Mouse (Mus musculus): ENCODE measurements at regions not wholly inside any gene's neighbourhood (a gene's known extent, or its start where the extent isn't known, plus 50 kb on each side); places are given as distances from the start of the nearest gene placed in this dataset.

GRCm38 (mm10) chr17:62403739-62404138 is 477.4 kb downstream of the Efna5 start:
- H3ac ChIP-seq (ENCODE audit: control insufficient read depth, insufficient read length) = no peak overlapping the region
- TF ChIP-seq SRF (IDR thresholded peaks at IDR 0.05; ENCODE audit: control insufficient read depth, insufficient read length, low read depth) = no peak
- no peak for TF ChIP-seq POLR2A (IDR thresholded peaks at IDR 0.05; ENCODE audit: insufficient read length, low read depth)
- no peak for TF ChIP-seq MAX (IDR thresholded peaks at IDR 0.05; ENCODE audit: low read depth)
- TF ChIP-seq TCF3 (IDR thresholded peaks at IDR 0.05; ENCODE audit: insufficient read length, low read depth) = no peak
- no peak for TF ChIP-seq TCF12 (IDR thresholded peaks at IDR 0.05; ENCODE audit: insufficient read depth, poor library complexity, severe bottlenecking)
- no peak for TF ChIP-seq E2F4 (IDR thresholded peaks at IDR 0.05; ENCODE audit: insufficient read depth)
- no peak for TF ChIP-seq CEBPB (IDR thresholded peaks at IDR 0.05; ENCODE audit: insufficient read depth, poor library complexity, severe bottlenecking)
- no peak for TF ChIP-seq MYOG (IDR thresholded peaks at IDR 0.05; ENCODE audit: control insufficient read depth in 1 of 3, insufficient read depth in 1 of 3, insufficient read length in 2 of 3, low read depth in 2 of 3)
- no peak for TF ChIP-seq MYOD1 (IDR thresholded peaks at IDR 0.05; ENCODE audit: control insufficient read depth in 1 of 3, insufficient read length in 2 of 3, low read depth in 2 of 3)
- TF ChIP-seq POLR2AphosphoS2 (IDR thresholded peaks at IDR 0.05; ENCODE audit: insufficient read length, low read depth) = no peak
- TF ChIP-seq USF1 (IDR thresholded peaks at IDR 0.05; ENCODE audit: low read depth) = no peak
- no peak for TF ChIP-seq REST (IDR thresholded peaks at IDR 0.05; ENCODE audit: insufficient read depth, insufficient read length)

DNA sequence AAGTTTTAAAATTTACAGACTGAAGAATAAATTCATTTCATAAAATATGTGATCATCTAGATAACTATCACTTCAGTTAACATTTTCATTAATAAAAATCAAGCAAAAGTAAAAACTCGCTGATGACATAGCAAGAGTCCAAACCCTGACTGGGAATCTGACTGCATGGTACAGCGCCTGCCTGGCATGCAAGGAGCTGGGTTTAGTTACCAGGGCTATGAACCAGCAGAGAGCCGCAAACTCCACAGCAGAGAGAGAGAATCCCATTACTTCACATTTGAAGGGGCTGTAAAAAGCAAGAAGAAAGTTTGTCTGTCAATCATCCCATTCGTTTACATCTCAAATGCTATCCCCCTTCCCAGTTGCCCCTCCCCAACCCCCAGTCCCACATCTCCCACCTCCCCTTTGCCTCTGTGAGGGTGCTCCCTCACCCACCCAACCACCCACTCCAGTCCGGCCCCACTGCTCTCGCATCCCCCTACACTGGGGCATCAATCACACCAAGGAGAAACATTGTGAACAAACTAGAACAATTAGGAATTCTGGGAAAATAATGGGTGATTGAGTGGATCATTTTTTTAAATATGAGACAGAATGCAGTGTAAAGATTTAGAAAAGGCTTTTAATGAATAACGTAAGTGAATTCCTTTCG is 487.6 kb downstream of the Efna5 start:
- no peak overlapping the region for H3ac ChIP-seq (ENCODE audit: control insufficient read depth, insufficient read length)
- H3K27me3 ChIP-seq (ENCODE audit: control insufficient read depth, insufficient read depth, insufficient read length) = no peaks in the 10 kb centered on the region
- TF ChIP-seq POLR2AphosphoS2 (IDR thresholded peaks at IDR 0.05; ENCODE audit: insufficient read length, low read depth) = no peak
- no peaks in the 10 kb centered on the region for H3K36me3 ChIP-seq (ENCODE audit: control insufficient read depth, insufficient read depth)
- H3K79me2 ChIP-seq (ENCODE audit: control insufficient read depth, insufficient read depth) = no peaks in the 10 kb centered on the region
- no peak overlapping the region for H3K4me2 ChIP-seq (ENCODE audit: low read depth)
- H3K4me3 ChIP-seq = no peak overlapping the region

More at GRCm38 (mm10) chr17:62403739-62404138, 477.4 kb downstream of the Efna5 start:
- no peaks in the 10 kb centered on the region for H3K36me3 ChIP-seq (ENCODE audit: control insufficient read depth, insufficient read depth)
- no peak overlapping the region for H3K4me2 ChIP-seq (ENCODE audit: low read depth)
- H3K79me2 ChIP-seq (ENCODE audit: control insufficient read depth, insufficient read depth) = no peaks in the 10 kb centered on the region
- H3K4me3 ChIP-seq = no peak overlapping the region
- no peaks in the 10 kb centered on the region for H3K27me3 ChIP-seq (ENCODE audit: control insufficient read depth, insufficient read depth, insufficient read length)

- no peak overlapping the region for H3K4me3 ChIP-seq
Observed at GRCm38 (mm10) chr17:62384053-62384452, 497.1 kb downstream of the Efna5 start.

DNA sequence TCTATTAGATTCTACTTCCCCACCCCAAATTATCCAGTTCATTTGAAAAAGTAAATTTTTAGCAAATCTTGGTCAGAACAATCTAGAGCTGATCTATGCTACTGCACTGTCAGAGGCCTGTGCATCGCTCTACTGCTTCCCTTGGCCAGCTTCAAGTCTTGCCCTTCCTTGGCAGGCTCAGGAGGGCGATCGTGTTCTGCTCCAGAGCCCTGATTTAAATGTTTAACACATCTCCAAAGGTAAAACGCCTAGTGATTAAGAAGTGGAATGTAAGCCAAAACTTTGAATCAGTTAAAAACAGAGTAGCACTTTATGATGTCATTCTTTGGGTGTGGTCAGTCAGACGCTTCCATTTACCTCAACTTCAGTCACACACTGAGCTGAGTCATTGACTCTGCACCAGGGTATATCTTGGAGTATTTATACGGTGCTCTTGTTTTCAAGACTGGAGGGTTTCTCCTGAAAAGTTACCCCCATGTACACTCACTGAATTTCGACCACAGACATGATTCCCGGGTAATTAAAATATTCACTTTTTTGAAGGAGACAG is 502.2 kb downstream of the Efna5 start:
- Histone ChIP-seq H3K79me2 (ENCODE audit: control insufficient read depth, insufficient read depth) (no peaks in the 10 kb centered on the region), H3K27me3 (ENCODE audit: control insufficient read depth, insufficient read depth, insufficient read length) (no peaks in the 10 kb centered on the region), H3ac (ENCODE audit: control insufficient read depth, insufficient read length) (no peak overlapping the region), H3K36me3 (ENCODE audit: control insufficient read depth, insufficient read depth) (no peaks in the 10 kb centered on the region), H3K4me2 (ENCODE audit: low read depth) (peak overlapping the region; percentile 27), H3K4me3 (no peak overlapping the region)
- TF ChIP-seq CEBPB (IDR thresholded peaks at IDR 0.05; ENCODE audit: insufficient read depth, poor library complexity, severe bottlenecking) (no peak), TCF3 (IDR thresholded peaks at IDR 0.05; ENCODE audit: insufficient read length, low read depth) (no peak), POLR2A (IDR thresholded peaks at IDR 0.05; ENCODE audit: insufficient read length, low read depth) (no peak), E2F4 (IDR thresholded peaks at IDR 0.05; ENCODE audit: insufficient read depth) (no peak), POLR2AphosphoS2 (IDR thresholded peaks at IDR 0.05; ENCODE audit: insufficient read length, low read depth) (no peak), USF1 (IDR thresholded peaks at IDR 0.05; ENCODE audit: low read depth) (no peak), MAX (IDR thresholded peaks at IDR 0.05; ENCODE audit: low read depth) (no peak), TCF12 (IDR thresholded peaks at IDR 0.05; ENCODE audit: insufficient read depth, poor library complexity, severe bottlenecking) (no peak), REST (IDR thresholded peaks at IDR 0.05; ENCODE audit: insufficient read depth, insufficient read length) (no peak), MYOD1 (IDR thresholded peaks at IDR 0.05; ENCODE audit: control insufficient read depth in 1 of 3, insufficient read length in 2 of 3, low read depth in 2 of 3) (no peak), MYOG (IDR thresholded peaks at IDR 0.05; ENCODE audit: control insufficient read depth in 1 of 3, insufficient read depth in 1 of 3, insufficient read length in 2 of 3, low read depth in 2 of 3) (no peak), SRF (IDR thresholded peaks at IDR 0.05; ENCODE audit: control insufficient read depth, insufficient read length, low read depth) (no peak)

More at GRCm38 (mm10) chr17:62384053-62384452, 497.1 kb downstream of the Efna5 start:
- no peaks in the 10 kb centered on the region for H3K36me3 ChIP-seq (ENCODE audit: control insufficient read depth, insufficient read depth)
- H3ac ChIP-seq (ENCODE audit: control insufficient read depth, insufficient read length) = no peak overlapping the region
- TF ChIP-seq POLR2A (IDR thresholded peaks at IDR 0.05; ENCODE audit: insufficient read length, low read depth) (no peak), POLR2AphosphoS2 (IDR thresholded peaks at IDR 0.05; ENCODE audit: insufficient read length, low read depth) (no peak), MAX (IDR thresholded peaks at IDR 0.05; ENCODE audit: low read depth) (no peak), TCF3 (IDR thresholded peaks at IDR 0.05; ENCODE audit: insufficient read length, low read depth) (no peak), CEBPB (IDR thresholded peaks at IDR 0.05; ENCODE audit: insufficient read depth, poor library complexity, severe bottlenecking) (no peak), REST (IDR thresholded peaks at IDR 0.05; ENCODE audit: insufficient read depth, insufficient read length) (no peak), MYOD1 (IDR thresholded peaks at IDR 0.05; ENCODE audit: control insufficient read depth in 1 of 3, insufficient read length in 2 of 3, low read depth in 2 of 3) (no peak), SRF (IDR thresholded peaks at IDR 0.05; ENCODE audit: control insufficient read depth, insufficient read length, low read depth) (no peak), E2F4 (IDR thresholded peaks at IDR 0.05; ENCODE audit: insufficient read depth) (no peak)
- no peaks in the 10 kb centered on the region for H3K79me2 ChIP-seq (ENCODE audit: control insufficient read depth, insufficient read depth)
- no peaks in the 10 kb centered on the region for H3K27me3 ChIP-seq (ENCODE audit: control insufficient read depth, insufficient read depth, insufficient read length)
- peak overlapping the region; percentile 60 for H3K4me2 ChIP-seq (ENCODE audit: low read depth)

GRCm38 (mm10) chr17:62369100-62369499 is 512.0 kb downstream of the Efna5 start:
- no peak overlapping the region for H3K4me3 ChIP-seq
- no peaks in the 10 kb centered on the region for H3K36me3 ChIP-seq (ENCODE audit: control insufficient read depth, insufficient read depth)
- no peak overlapping the region for H3ac ChIP-seq (ENCODE audit: control insufficient read depth, insufficient read length)
- H3K27me3 ChIP-seq (ENCODE audit: control insufficient read depth, insufficient read depth, insufficient read length) = no peaks in the 10 kb centered on the region
- H3K79me2 ChIP-seq (ENCODE audit: control insufficient read depth, insufficient read depth) = no peaks in the 10 kb centered on the region
- no peak overlapping the region for H3K4me2 ChIP-seq (ENCODE audit: low read depth)
- TF ChIP-seq POLR2AphosphoS2 (IDR thresholded peaks at IDR 0.05; ENCODE audit: insufficient read length, low read depth) = no peak
- TF ChIP-seq CEBPB (IDR thresholded peaks at IDR 0.05; ENCODE audit: insufficient read depth, poor library complexity, severe bottlenecking) = no peak
- no peak for TF ChIP-seq REST (IDR thresholded peaks at IDR 0.05; ENCODE audit: insufficient read depth, insufficient read length)
- TF ChIP-seq MYOD1 (IDR thresholded peaks at IDR 0.05; ENCODE audit: control insufficient read depth in 1 of 3, insufficient read length in 2 of 3, low read depth in 2 of 3) = no peak
- no peak for TF ChIP-seq POLR2A (IDR thresholded peaks at IDR 0.05; ENCODE audit: insufficient read length, low read depth)
- TF ChIP-seq USF1 (IDR thresholded peaks at IDR 0.05; ENCODE audit: low read depth) = no peak

All from myocyte (in vitro differentiated cells).